Mouse (Mus musculus) forebrain, embryonic 16.5 days (tissue): Measurements from ENCODE around the gene Olfr434. TPM values are rescaled to one million over a fixed set of nuclear protein-coding genes. Genes with fewer than 3 reads are reported as not detected.

Experiments
- polyA plus RNA-seq: library from polyadenylated mRNA; unstranded; fragments of >200 nt; fragmentation: Nextera tagmentation; extraction: Ambion mirVana; gene quantifications from 2 replicates; pipeline ENCODE4 v1.2.1, GENCODE M21; 2015

The Olfr434 gene
- polyA plus RNA-seq, 1 experiment from 2014 or later, result not detected

Other genes starting within 250 kb of the Olfr434 start
- gene Olfr441, start 106.7 kb upstream of the Olfr434 start, polyA plus RNA-seq, result not detected in 2 replicates
- not detected in 2 replicates for gene Olfr237-ps1, start 66.5 kb upstream of the Olfr434 start, polyA plus RNA-seq
- not detected in 2 replicates for gene Olfr437, start 49.7 kb upstream of the Olfr434 start, polyA plus RNA-seq
- gene Olfr13, start 40.9 kb upstream of the Olfr434 start, polyA plus RNA-seq, result not detected in 2 replicates
- gene Olfr435, start 15.9 kb upstream of the Olfr434 start, polyA plus RNA-seq, result not detected in 2 replicates
- gene Olfr47, start 18.5 kb downstream of the Olfr434 start, polyA plus RNA-seq, result not detected in 2 replicates
- gene Arhgef5, start 52.6 kb downstream of the Olfr434 start, polyA plus RNA-seq, result 1.8 and 1.9 TPM in 2 replicates
- gene Nobox, start 96.5 kb downstream of the Olfr434 start, polyA plus RNA-seq, result not detected in 2 replicates